Mouse (Mus musculus) cerebellum, adult 11-12 months (tissue): ENCODE measurements around the gene Rasl11b.

Experiments
- DNase-seq: peaks from one replicate; pipeline ENCODE4 v3.0.0; 2022

Gene Rasl11b

GRCm38 (mm10) chr5:74194841-74195613 lies at the start of gene Rasl11b:
Gene Rasl11b (plus strand): TSS chr5:74195286.
- DNase-seq: peak; percentile 92

DNA sequence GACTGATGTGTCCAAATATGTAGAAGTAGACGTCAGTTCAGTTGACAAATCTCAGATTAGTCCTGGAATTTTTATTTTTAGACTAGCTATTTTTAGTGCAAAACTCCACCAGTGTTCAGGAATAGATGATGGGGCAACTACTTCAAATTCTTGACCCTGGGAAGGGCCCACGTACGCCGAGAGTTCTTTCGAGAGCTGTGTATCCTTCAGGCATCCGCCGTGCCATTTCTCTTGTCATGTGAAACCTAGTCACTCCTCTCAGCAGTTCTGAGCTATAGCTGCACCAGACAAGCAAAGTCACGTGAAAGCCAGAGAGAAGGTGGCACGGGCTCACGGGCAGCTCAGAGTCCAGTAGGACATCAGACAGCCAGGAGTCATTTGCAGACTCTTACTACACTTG lies 47.5 kb upstream of the Rasl11b start:
- DNase-seq: no peak

DNA sequence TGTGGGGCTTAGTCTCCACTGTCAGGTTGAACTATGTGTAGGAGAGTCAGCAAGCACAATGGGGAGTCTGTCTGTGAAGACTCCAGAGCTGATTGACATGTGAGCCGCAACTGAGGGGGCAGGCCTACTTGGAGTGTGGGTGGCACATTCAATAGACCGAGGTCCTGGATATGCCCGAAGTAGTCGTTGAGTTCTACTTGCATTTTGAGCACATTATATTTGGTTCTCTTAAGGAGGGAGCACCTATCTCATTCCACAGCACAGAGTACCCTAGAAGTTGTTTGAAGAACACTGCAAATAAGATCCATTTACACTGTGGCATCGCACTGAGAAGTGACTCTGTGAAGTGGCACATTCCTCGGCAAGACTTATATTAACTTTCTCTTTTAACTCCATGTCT lies 45.1 kb upstream of the Rasl11b start:
- no peak for DNase-seq

GRCm38 (mm10) chr5:74151774-74152173 lies 43.3 kb upstream of the Rasl11b start:
- no peak for DNase-seq

DNA sequence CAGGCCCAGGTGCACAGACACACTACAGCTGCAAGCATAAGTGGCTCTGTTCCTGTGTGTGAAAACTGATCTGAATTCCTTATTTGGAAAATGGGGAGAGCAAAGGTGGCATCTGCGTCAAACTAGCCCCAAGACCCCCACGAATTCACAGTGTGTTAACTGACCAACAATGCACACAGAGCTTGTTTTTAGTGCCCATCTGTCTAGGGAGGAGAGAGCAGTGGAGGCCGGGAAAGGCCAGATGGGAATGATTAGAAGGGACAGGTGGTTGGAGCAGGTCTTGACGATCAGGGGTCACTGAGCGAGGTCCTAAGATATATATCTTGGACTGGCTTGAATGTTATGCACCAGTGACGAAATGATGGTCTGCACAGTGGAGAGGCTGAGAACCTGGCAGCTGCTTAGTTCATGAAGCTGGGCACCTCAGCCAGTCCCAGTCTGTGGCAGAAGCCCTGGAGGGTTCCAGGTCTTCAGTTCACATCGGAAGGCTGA lies 39.2 kb upstream of the Rasl11b start:
- DNase-seq: peak; percentile 14

- no peak for DNase-seq
Observed at GRCm38 (mm10) chr5:74158929-74159632, 36.0 kb upstream of the Rasl11b start.

DNA sequence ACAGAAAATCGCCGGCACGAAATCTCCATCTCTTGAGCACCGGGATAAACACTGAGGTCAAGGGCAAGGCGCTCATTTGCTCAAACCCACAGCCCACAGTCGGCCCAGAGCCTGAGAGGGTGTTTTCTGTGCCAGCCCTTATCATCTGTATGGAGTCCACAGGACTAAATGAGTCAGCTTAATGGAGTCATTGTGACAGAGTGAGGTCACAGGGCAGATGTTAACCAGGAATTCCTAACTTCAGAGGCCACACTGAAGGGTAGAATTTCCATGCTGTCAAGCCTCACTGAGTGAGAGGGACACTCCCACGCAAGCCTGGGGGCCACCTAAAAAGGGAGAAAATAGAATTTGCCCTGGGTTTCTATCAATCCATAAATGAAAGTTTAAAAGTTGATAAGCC lies 35.2 kb upstream of the Rasl11b start:
- DNase-seq: no peak

DNA sequence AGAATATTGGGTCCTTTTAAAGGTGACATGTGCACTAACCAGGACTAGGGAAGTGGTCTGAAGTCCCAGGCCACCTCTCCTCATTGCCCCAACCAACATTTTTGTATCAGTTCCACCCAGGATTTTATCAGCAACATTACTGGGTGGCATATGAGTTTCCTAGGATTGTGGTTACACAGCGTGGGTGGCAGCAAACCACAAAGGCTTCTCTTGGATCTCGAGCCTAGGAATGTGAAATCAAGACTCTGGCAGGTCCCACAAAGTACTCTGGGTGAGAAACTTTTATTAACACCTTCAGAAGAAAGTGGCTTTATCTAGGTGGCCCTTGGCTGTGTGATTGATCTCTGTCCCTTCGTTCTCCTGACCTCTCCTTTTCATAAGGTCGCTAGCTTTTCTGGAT lies 34.7 kb upstream of the Rasl11b start:
- DNase-seq: no peak

- DNase-seq: no peak
Observed at GRCm38 (mm10) chr5:74161297-74161926, 33.7 kb upstream of the Rasl11b start.

DNA sequence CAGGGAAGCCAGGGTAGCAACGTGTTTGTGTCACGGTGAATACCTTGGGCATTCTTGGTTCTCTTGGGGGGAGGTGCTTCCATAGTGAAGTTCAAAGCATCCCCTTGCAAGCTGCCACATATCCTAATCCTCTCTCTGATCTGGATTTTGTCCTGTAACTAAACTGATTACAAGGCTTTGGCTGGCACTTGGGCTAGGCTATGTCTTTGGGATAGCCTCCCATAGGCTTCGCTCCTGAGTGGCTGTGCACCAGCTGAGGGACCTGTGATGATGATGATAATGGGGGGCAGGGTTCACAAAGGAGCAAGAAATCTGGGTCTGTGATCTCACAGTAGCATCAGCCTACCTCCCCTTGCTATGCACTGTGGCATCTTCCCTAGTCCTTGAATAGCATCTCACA lies 33.1 kb upstream of the Rasl11b start:
- no peak for DNase-seq

DNA sequence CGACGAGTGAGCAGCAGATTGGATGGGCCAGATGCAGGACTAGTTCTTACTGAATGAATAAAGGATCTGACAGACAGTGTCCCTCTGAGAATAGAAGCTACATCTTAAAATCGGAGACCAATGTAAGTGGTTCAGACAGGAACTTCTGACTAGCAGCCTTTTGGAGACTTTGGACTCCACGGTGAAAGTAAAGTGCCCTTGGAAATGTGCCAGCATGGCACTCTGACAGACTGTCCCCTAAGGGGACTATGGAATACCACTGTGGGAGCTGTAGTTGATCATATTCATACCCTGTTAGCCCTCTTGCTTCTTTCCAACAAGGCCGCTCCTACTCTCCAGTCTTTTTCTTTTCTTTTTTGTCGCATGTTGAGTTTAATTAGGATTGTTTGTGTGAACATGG lies 31.9 kb upstream of the Rasl11b start:
- DNase-seq: no peak

DNA sequence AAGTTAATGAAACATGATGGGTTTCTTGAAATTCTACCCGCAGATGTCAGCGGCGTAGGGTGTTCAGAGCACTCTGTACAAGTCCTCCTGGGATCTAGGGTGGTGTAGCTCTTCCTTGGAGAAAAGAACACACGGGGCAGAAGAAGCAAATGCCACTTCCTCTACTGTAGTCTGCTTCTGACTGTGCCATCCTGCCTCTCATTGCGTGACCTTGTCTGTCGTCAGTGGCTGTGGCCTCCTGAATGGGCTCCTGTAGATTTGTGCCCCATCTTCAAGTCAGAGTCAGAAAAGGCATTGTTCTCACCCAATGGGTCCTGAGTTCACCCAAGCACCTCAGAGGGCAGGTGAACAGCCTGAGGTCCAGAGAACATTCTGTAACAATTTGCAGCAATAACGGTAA lies 30.5 kb upstream of the Rasl11b start:
- DNase-seq: no peak

DNA sequence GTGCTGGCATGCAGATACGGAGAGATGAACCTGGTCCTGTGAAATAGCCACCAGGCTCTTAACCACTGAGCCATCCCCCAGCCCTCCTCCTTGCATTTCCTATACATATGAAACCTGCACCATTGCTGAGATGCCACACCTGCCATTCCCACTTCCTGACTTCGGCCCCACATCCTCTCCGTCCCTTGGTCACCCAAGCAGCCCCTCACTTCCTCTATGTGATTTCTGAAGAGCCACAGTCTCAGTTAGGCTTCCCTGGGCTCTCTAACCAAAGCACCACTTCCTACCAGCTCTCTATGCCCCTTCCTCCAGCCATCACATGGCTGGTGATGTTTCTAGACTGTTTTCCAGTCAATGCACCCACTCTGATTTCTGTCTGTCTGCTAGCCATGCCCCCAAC lies 28.4 kb upstream of the Rasl11b start:
- no peak for DNase-seq

DNA sequence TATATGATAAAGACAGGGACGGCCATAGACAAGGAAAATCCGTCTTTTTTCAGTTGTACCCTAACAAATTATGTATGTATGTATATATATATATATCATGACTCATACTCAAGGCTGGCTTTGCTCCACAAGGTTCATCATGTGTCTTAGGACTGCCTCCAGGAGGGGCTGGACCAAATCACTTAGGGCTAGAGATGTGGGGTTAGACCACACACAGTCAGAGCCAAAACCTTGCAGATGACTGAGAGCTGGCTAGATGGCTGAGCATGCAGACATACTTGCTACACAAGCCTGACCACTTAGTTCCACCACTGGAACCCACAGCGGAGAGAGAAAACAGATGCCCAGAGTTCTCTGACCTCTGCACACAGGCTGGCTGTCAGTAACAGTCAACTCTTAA lies 27.0 kb upstream of the Rasl11b start:
- no peak for DNase-seq

- no peak for DNase-seq
Observed at GRCm38 (mm10) chr5:74171768-74172167, 23.3 kb upstream of the Rasl11b start.

GRCm38 (mm10) chr5:74172208-74172607 lies 22.9 kb upstream of the Rasl11b start:
- DNase-seq: no peak

DNA sequence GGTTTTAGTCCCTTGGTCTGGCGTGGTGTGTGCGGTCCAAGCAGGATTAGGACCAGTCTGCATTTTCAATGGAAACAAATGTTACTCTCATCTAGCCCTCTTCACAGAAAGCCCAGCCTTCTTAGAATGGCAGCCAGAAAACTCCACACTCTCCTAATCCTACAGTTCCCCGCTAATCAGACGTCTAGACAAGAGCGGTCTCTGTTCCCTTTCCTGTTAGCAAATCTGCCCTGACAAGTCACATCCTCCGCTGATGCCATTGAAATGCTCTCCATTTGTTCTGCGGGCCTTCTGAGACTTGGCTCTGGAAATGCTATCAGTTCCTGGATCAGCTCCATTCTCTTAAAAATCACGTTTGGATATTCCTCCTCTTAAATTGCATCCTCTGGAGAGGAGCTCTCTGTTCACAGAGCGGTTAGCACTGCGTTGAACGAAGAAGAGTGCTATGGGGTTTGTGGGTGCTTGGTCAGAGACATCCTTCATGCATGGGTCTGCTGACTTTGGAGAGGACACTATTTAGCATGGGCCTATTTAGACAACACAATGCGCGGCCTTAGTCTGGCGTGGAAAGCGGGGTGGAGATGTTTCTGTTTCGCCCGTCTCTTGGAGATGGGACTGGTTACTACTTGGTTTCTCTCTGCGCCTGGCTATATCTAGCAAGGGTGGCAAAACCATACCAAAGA lies 21.8 kb upstream of the Rasl11b start:
- DNase-seq: no peak

GRCm38 (mm10) chr5:74175526-74176270 lies 19.4 kb upstream of the Rasl11b start:
- DNase-seq: peak; percentile 36

DNA sequence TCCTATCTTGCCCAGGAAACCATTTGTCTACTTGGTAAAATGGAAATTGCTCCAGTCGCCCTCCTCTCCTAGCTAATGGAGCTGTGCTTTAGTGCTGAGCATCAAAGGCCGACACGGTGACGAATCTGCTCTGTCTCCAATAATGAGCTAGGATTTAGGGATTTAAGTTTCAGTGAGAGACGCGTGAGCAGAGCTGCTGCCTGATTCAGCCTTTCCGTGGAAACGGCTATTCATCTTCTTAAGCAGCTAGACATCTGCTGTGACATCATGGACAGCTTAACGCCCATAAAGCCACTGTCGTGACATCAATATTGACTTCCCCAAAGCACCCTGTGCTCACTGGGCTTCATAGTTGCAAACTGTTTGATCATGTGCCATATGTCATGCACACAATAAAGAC lies 14.9 kb upstream of the Rasl11b start:
- DNase-seq: no peak

DNA sequence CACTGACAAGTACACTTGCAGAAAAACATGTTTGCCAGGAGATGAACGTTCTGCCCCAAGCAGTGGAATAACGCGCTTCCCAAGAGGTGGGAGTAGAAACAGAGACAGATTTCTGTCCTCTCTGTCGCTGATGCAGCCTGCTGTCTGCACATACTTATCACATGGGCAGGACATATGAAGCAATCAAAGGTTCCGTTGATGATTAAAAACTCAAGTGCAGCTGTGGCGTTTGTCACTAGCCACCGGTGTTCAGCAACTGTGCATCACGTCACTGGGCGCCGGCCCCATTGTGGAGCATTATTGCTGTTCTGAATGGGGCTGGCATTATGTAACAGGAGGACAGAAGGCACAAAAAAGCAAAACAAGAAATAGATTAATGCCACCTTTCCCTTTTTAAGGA lies 12.0 kb upstream of the Rasl11b start:
- DNase-seq: no peak

- no peak for DNase-seq
Observed at GRCm38 (mm10) chr5:74184607-74185006, 10.5 kb upstream of the Rasl11b start.

DNA sequence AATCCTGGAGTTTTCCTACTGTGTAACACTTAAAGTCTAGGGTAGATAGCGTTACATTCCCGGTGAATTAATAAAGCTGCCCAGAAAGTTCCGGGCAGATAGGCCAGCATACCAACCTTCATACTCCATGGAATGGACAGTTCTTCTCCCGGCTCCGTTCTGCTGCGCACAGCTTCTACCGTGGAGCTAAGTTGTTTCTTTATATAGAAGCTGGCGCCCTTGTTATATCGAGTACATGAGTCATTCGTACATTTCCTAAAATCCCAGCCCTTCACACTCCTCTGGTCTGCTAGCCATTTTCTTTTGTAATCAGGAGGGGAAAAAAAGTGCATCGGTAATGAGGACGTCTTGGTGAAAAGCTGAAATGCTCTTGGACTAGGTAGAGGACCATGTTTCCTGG lies 7.0 kb upstream of the Rasl11b start:
- no peak for DNase-seq

GRCm38 (mm10) chr5:74188886-74189285 lies 6.2 kb upstream of the Rasl11b start:
- DNase-seq: no peak
